Mouse (Mus musculus) CH12.LX (cell line): ENCODE data around the gene Lrrn3. TPM values are rescaled to one million over a fixed set of nuclear protein-coding genes. Genes with fewer than 3 reads are reported as not detected.

ENCODE experiments used
- DNase-seq: peaks from one replicate; pipeline ENCODE4 v3.0.0-alpha.2; 2013; ENCODE audit errors: extremely low read depth
- H3K27ac ChIP-seq: 2 replicates; pipeline ENCODE4 v1.5.1; 2012; ENCODE audit warnings: low read depth, mild to moderate bottlenecking, control low read depth, moderate library complexity; ENCODE audit not compliant: insufficient read depth
- H3K27me3 ChIP-seq: replicated peaks from 2 replicates; pipeline ENCODE3; 2012; ENCODE audit warnings: inconsistent platforms
- H3K36me3 ChIP-seq, 2 experiments: replicated peaks in 1 of 2; 2 replicates each; pipeline versions ENCODE3 to v1.6.1; 2012; ENCODE audit warnings: inconsistent platforms in 1 of 2, low read length in 1 of 2, mild to moderate bottlenecking in 1 of 2, mixed read lengths in 1 of 2, moderate library complexity in 1 of 2; ENCODE audit not compliant: control insufficient read depth in 1 of 2, insufficient read depth in 1 of 2
- H3K4me1 ChIP-seq, 2 experiments: 2 replicates each; pipeline ENCODE4 v1.6.1; 2012; ENCODE audit warnings: inconsistent platforms in 1 of 2, moderate library complexity in 1 of 2; ENCODE audit not compliant: insufficient read depth in 2 of 2, control insufficient read depth in 1 of 2
- H3K4me2 ChIP-seq: 2 replicates; pipeline ENCODE4 v1.6.1; 2012; ENCODE audit warnings: low read depth, mild to moderate bottlenecking, control low read depth; ENCODE audit not compliant: poor library complexity, insufficient read depth, severe bottlenecking
- H3K4me3 ChIP-seq, 3 experiments: fragments of 150-350 bp in 1 of 3; sonication (generic) in 1 of 3; replicated peaks in 1 of 3; 2 replicates each; pipeline versions ENCODE3 to v1.5.1; 2011 to 2012; ENCODE audit warnings: low read depth in 2 of 3, low read length in 2 of 3, mild to moderate bottlenecking in 2 of 3, moderate library complexity in 2 of 3, control low read depth in 1 of 3, improper control_type of control experiment in 1 of 3, inconsistent platforms in 1 of 3, mixed read lengths in 1 of 3; ENCODE audit not compliant: poor library complexity in 1 of 3
- H3K79me2 ChIP-seq: replicated peaks from 2 replicates; pipeline ENCODE4 v1.6.1; 2012; ENCODE audit warnings: mild to moderate bottlenecking, moderate library complexity; ENCODE audit not compliant: control insufficient read depth, poor library complexity, insufficient read depth, severe bottlenecking; ENCODE audit errors: extremely low read depth
- H3K9ac ChIP-seq: 2 replicates; pipeline ENCODE4 v1.6.1; 2012; ENCODE audit warnings: low read depth, mild to moderate bottlenecking, control low read depth, moderate library complexity; ENCODE audit not compliant: insufficient read depth
- H3K9me3 ChIP-seq: replicated peaks from 2 replicates; pipeline ENCODE3; 2012; ENCODE audit warnings: low read length, inconsistent platforms, mixed read lengths
- BHLHE40 ChIP-seq: IDR thresholded peaks from 2 replicates; pipeline ENCODE4 v1.6.1; 2011; ENCODE audit warnings: mild to moderate bottlenecking, low read depth, low read length, improper control_type of control experiment
- CHD1 ChIP-seq: IDR thresholded peaks from 2 replicates; pipeline ENCODE4 v1.6.1; 2012; ENCODE audit warnings: low read depth, low read length, improper control_type of control experiment, inconsistent platforms
- ELF1 ChIP-seq: IDR thresholded peaks from 2 replicates; pipeline ENCODE4 v1.6.1; 2014; ENCODE audit warnings: low read depth, mild to moderate bottlenecking, inconsistent platforms, low read length, improper control_type of control experiment
- EP300 ChIP-seq: IDR thresholded peaks from 2 replicates; pipeline ENCODE4 v1.6.1; 2011; ENCODE audit warnings: low read length, improper control_type of control experiment
- ETS1 ChIP-seq: conservative IDR thresholded peaks from 2 replicates; pipeline ENCODE4 v1.6.1; 2012; ENCODE audit warnings: low read depth, mild to moderate bottlenecking, inconsistent platforms, low read length, improper control_type of control experiment, moderate library complexity
- GABPA ChIP-seq: IDR thresholded peaks from 2 replicates; pipeline ENCODE4 v1.6.1; 2012; ENCODE audit warnings: low read depth, low read length, improper control_type of control experiment, inconsistent platforms; ENCODE audit not compliant: insufficient replicate concordance
- IRF4 ChIP-seq: IDR thresholded peaks from 2 replicates; pipeline ENCODE4 v1.6.1; 2014; ENCODE audit warnings: low read depth, mild to moderate bottlenecking, inconsistent platforms, low read length, improper control_type of control experiment
- JUN ChIP-seq: IDR thresholded peaks from 2 replicates; pipeline ENCODE4 v1.6.1; 2011; ENCODE audit warnings: low read depth, mild to moderate bottlenecking, low read length, improper control_type of control experiment, moderate library complexity; ENCODE audit not compliant: insufficient read depth
- KAT2A ChIP-seq: IDR thresholded peaks from 2 replicates; pipeline ENCODE4 v1.6.1; 2012; ENCODE audit warnings: low read length, improper control_type of control experiment, inconsistent platforms; ENCODE audit not compliant: insufficient replicate concordance
- MAFK ChIP-seq: IDR thresholded peaks from 2 replicates; pipeline ENCODE4 v1.6.1; 2011; ENCODE audit warnings: low read length, improper control_type of control experiment; ENCODE audit not compliant: insufficient replicate concordance
- MAX ChIP-seq: IDR thresholded peaks from 2 replicates; pipeline ENCODE4 v1.6.1; 2011; ENCODE audit warnings: low read length, improper control_type of control experiment
- NELFE ChIP-seq: IDR thresholded peaks from 2 replicates; pipeline ENCODE4 v1.6.1; 2011; ENCODE audit warnings: low read depth, low read length, improper control_type of control experiment
- NRF1 ChIP-seq: IDR thresholded peaks from 2 replicates; pipeline ENCODE4 v1.6.1; 2014; ENCODE audit warnings: low read depth, mild to moderate bottlenecking, inconsistent platforms, low read length, improper control_type of control experiment, moderate library complexity
- PAX5 ChIP-seq: IDR thresholded peaks from 2 replicates; pipeline ENCODE4 v1.6.1; 2012; ENCODE audit warnings: low read length, inconsistent platforms, mixed read lengths
- POLR2A ChIP-seq: IDR thresholded peaks from 2 replicates; pipeline ENCODE4 v1.6.1; 2011; ENCODE audit warnings: low read depth, mild to moderate bottlenecking, improper control_type of control experiment, low read length
- POLR2AphosphoS2 ChIP-seq: IDR thresholded peaks from 2 replicates; pipeline ENCODE4 v1.6.1; 2011; ENCODE audit warnings: low read depth, low read length, improper control_type of control experiment
- UBTF ChIP-seq: IDR thresholded peaks from 2 replicates; pipeline ENCODE4 v1.6.1; 2012; ENCODE audit warnings: low read depth, mild to moderate bottlenecking, inconsistent platforms, low read length, improper control_type of control experiment, moderate library complexity
- USF1 ChIP-seq: IDR thresholded peaks from 2 replicates; pipeline ENCODE4 v1.6.1; 2014; ENCODE audit warnings: low read depth, mild to moderate bottlenecking, inconsistent platforms, low read length, improper control_type of control experiment
- ZC3H11A ChIP-seq: IDR thresholded peaks from 2 replicates; pipeline ENCODE4 v1.6.1; 2012; ENCODE audit warnings: low read depth, mild to moderate bottlenecking, inconsistent platforms, low read length, improper control_type of control experiment
- dilution Hi-C: fragments of 300-500 bp; cut with MboI; formaldehyde crosslinking; loops from 2 replicates; pipeline ENCODE4 v1.14.3; 2020; ENCODE audit warnings: low sequenced_read_pairs; ENCODE audit not compliant: extremely low pct_unique_long_range_greater_than_20kb, extremely low pct_ligation_motif_present
- in situ Hi-C: fragments of 300-500 bp; cut with MboI; formaldehyde crosslinking; loops from 3 replicates; pipeline ENCODE4 v1.14.3; 2019; ENCODE audit warnings: low sequenced_read_pairs, low pct_ligation_motif_present, low pct_unique_long_range_greater_than_20kb, mixed read lengths
- polyA plus RNA-seq: library from polyadenylated mRNA; unstranded; fragments of >175 nt; gene quantifications from 2 replicates; pipeline ENCODE4 v1.2.1, GENCODE M21; 2012; ENCODE audit warnings: low read depth; ENCODE audit not compliant: insufficient read length
- total RNA-seq, 2 experiments: library from RNA; depleted of rRNA; stranded (reverse); fragments of 300-350 nt in 1 of 2; fragments of >200 nt in 1 of 2; gene quantifications; 2 replicates each; pipeline ENCODE4 v1.2.3; 2012 to 2014

Lrrn3 gene
- total and polyA plus RNA-seq, 3 experiments, result not detected

- Histone ChIP-seq H3K27me3 (no peaks in the 10 kb centered on the region), H3K4me2 (no peak overlapping the region), H3K9ac (no peak overlapping the region), H3K36me3 (no peaks in the 10 kb centered on the region), H3K4me3 (no peak overlapping the region), H3K27ac (no peak overlapping the region), H3K79me2 (no peaks in the 10 kb centered on the region), H3K4me1 (no peaks in the 10 kb centered on the region), H3K9me3 (no peaks in the 10 kb centered on the region)
- TF ChIP-seq NELFE (no peak), ZC3H11A (no peak), KAT2A (no peak), JUN (no peak), EP300 (no peak), MAFK (no peak), BHLHE40 (no peak), NRF1 (no peak), POLR2A (no peak), ELF1 (no peak), MAX (no peak), GABPA (no peak), ETS1 (no peak), UBTF (no peak), IRF4 (no peak), PAX5 (no peak), USF1 (no peak)
- dilution Hi-C loops (no loop called here), in situ Hi-C loops (loop anchor here (25.0 kb wide), 2 partner anchors 372 to 647 kb away; no protein-coding TSS in a partner anchor)
- no peak for DNase-seq
These were observed 2.4 kb downstream of the Lrrn3 start for GRCm38 (mm10) chr12:41483593-41484451.

- no peak for DNase-seq
- Histone ChIP-seq H3K79me2 (no peaks in the 10 kb centered on the region), H3K9ac (no peak overlapping the region), H3K4me3 (no peak overlapping the region), H3K36me3 (no peaks in the 10 kb centered on the region), H3K9me3 (no peaks in the 10 kb centered on the region), H3K27ac (no peak overlapping the region), H3K4me2 (no peak overlapping the region), H3K4me1 (no peaks in the 10 kb centered on the region), H3K27me3 (no peaks in the 10 kb centered on the region)
- TF ChIP-seq CHD1, result no peak
- TF ChIP-seq GABPA, result no peak
- no peak for TF ChIP-seq NRF1
- TF ChIP-seq POLR2A, result no peak
- TF ChIP-seq UBTF, result no peak
- TF ChIP-seq POLR2AphosphoS2, result no peak
- in situ Hi-C loops, result loop anchor here (25.0 kb wide), 2 partner anchors 371 to 646 kb away; no protein-coding TSS in a partner anchor
- dilution Hi-C loops, result no loop called here
These were observed 3.1 kb downstream of the Lrrn3 start for GRCm38 (mm10) chr12:41483091-41483592.
